Mouse (Mus musculus): ENCODE results near the gene Klf16. TPM values are rescaled to one million over a fixed set of nuclear protein-coding genes. Genes with fewer than 3 reads are reported as not detected.

Gene Klf16
- polyA plus RNA-seq (2015; fragmentation: Nextera tagmentation; extraction: Ambion mirVana), result 6.1 and 6.5 TPM in 2 replicates

- peak; percentile 83 for ATAC-seq
- H3K36me3 ChIP-seq (replicated peaks; ENCODE audit: insufficient read depth, low read length), result no peaks in the 10 kb centered on the region
- TF ChIP-seq CTCF (IDR thresholded peaks at IDR 0.05; ENCODE audit: low read depth) (0 out of 2 replicates have a peak, but pooled peaks have one; percentile 1), EP300 (IDR thresholded peaks at IDR 0.05; ENCODE audit: low read depth) (no peak)
- no peaks in the 10 kb centered on the region for H3K27me3 ChIP-seq (ENCODE audit: insufficient read depth, low read length)
- H3K4me2 ChIP-seq (ENCODE audit: low read depth, low read length), result peak within 1 kb of the TSS; percentile 99
- peaks cover 60% of the 10 kb centered on the region for H3K4me1 ChIP-seq (ENCODE audit: insufficient read depth)
- H3K9me3 ChIP-seq (ENCODE audit: low read length), result no peaks in the 10 kb centered on the region
- H3K9ac ChIP-seq (replicated peaks), result peak within 1 kb of the TSS; percentile 81
- WGBS (ENCODE audit: insufficient replicate concordance), result 3% methylated on average over 72 of the region's 97 CpGs
- peak within 1 kb of the TSS; percentile 85 for H3K27ac ChIP-seq (ENCODE audit: low read depth)
- H3K4me3 ChIP-seq (ENCODE audit: low read depth, low read length), result peak within 1 kb of the TSS; percentile 86
- DNase-seq, result peak; percentile 99
Observed at GRCm38 (mm10) chr10:80577195-80578130, at the start of gene Klf16. Gene Klf16, minus strand, starts transcription at chr10:80577321.

GRCm38 (mm10) chr10:80625764-80626163 lies 48.6 kb upstream of the Klf16 start:
- 87% methylated on average over 4 of the region's 4 CpGs for WGBS (ENCODE audit: insufficient replicate concordance)
- H3K27ac ChIP-seq (ENCODE audit: low read depth), result peak overlapping the region; percentile 58
- DNase-seq (no peak), ATAC-seq (no peak)
- peaks cover 52% of the 10 kb centered on the region for H3K4me1 ChIP-seq (ENCODE audit: insufficient read depth)
- no peaks in the 10 kb centered on the region for H3K27me3 ChIP-seq (ENCODE audit: insufficient read depth, low read length)
- no peak overlapping the region for H3K4me2 ChIP-seq (ENCODE audit: low read depth, low read length)
- no peaks in the 10 kb centered on the region for H3K36me3 ChIP-seq (replicated peaks; ENCODE audit: insufficient read depth, low read length)
- 0 out of 2 replicates have a peak overlapping the region, but pooled peaks have one; percentile 1 for H3K9ac ChIP-seq (replicated peaks)
- H3K9me3 ChIP-seq (ENCODE audit: low read length), result no peaks in the 10 kb centered on the region
- TF ChIP-seq CTCF (IDR thresholded peaks at IDR 0.05; ENCODE audit: low read depth), result no peak
- no peak overlapping the region for H3K4me3 ChIP-seq (ENCODE audit: low read depth, low read length)

- H3K4me3 ChIP-seq (ENCODE audit: low read depth, low read length), result peak overlapping the region; percentile 76
- H3K36me3 ChIP-seq (replicated peaks; ENCODE audit: insufficient read depth, low read length), result no peaks in the 10 kb centered on the region
- peak overlapping the region; percentile 87 for H3K9ac ChIP-seq (replicated peaks)
- H3K4me2 ChIP-seq (ENCODE audit: low read depth, low read length), result peak overlapping the region; percentile 69
- H3K4me1 ChIP-seq (ENCODE audit: insufficient read depth), result peaks cover 47% of the 10 kb centered on the region
- peak overlapping the region; percentile 94 for H3K27ac ChIP-seq (ENCODE audit: low read depth)
- no peak; the same call in 1 of the 2 replicates for TF ChIP-seq CTCF (IDR thresholded peaks at IDR 0.05; ENCODE audit: low read depth)
- TF ChIP-seq EP300 (IDR thresholded peaks at IDR 0.05; ENCODE audit: low read depth), result no peak
- no peaks in the 10 kb centered on the region for H3K27me3 ChIP-seq (ENCODE audit: insufficient read depth, low read length)
- no peak for ATAC-seq
- DNase-seq, result peak; percentile 77
- H3K9me3 ChIP-seq (ENCODE audit: low read length), result no peaks in the 10 kb centered on the region
- 9% methylated on average over 15 of the region's 15 CpGs for WGBS (ENCODE audit: insufficient replicate concordance)
Observed at GRCm38 (mm10) chr10:80623457-80624191, 46.5 kb upstream of the Klf16 start.

GRCm38 (mm10) chr10:80622661-80623456 lies 45.7 kb upstream of the Klf16 start, which contains the start of gene Csnk1g2:
Gene Csnk1g2, plus strand, starts transcription at chr10:80622838.
- peak; percentile 40; the same call in 1 of the 2 replicates for TF ChIP-seq CTCF (IDR thresholded peaks at IDR 0.05; ENCODE audit: low read depth)
- no peak for TF ChIP-seq EP300 (IDR thresholded peaks at IDR 0.05; ENCODE audit: low read depth)
- Histone ChIP-seq H3K36me3 (replicated peaks; ENCODE audit: insufficient read depth, low read length) (no peaks in the 10 kb centered on the region), H3K27me3 (ENCODE audit: insufficient read depth, low read length) (no peaks in the 10 kb centered on the region), H3K4me1 (ENCODE audit: insufficient read depth) (peaks cover 45% of the 10 kb centered on the region), H3K4me3 (ENCODE audit: low read depth, low read length) (peak within 1 kb of the TSS; percentile 76), H3K9ac (replicated peaks) (peak within 1 kb of the TSS; percentile 87), H3K4me2 (ENCODE audit: low read depth, low read length) (peak within 1 kb of the TSS; percentile 74), H3K27ac (ENCODE audit: low read depth) (peak within 1 kb of the TSS; percentile 94), H3K9me3 (ENCODE audit: low read length) (no peaks in the 10 kb centered on the region)
- WGBS (ENCODE audit: insufficient replicate concordance), result 6% methylated on average over 59 of the region's 85 CpGs
- ATAC-seq, result peak; percentile 27
- DNase-seq, result peak; percentile 81

- Histone ChIP-seq H3K4me1 (ENCODE audit: insufficient read depth) (peaks cover 41% of the 10 kb centered on the region), H3K4me2 (ENCODE audit: low read depth, low read length) (peak overlapping the region; percentile 74)
Observed at GRCm38 (mm10) chr10:80621940-80622660, 45.0 kb upstream of the Klf16 start.

More at GRCm38 (mm10) chr10:80621940-80622660, 45.0 kb upstream of the Klf16 start:
- no peaks in the 10 kb centered on the region for H3K36me3 ChIP-seq (replicated peaks; ENCODE audit: insufficient read depth, low read length)
- H3K9ac ChIP-seq (replicated peaks), result peak overlapping the region; percentile 47
- H3K4me3 ChIP-seq (ENCODE audit: low read depth, low read length), result peak overlapping the region; percentile 76
- peak; percentile 100 for DNase-seq
- H3K9me3 ChIP-seq (ENCODE audit: low read length), result no peaks in the 10 kb centered on the region
- no peak; the same call in 1 of the 2 replicates for TF ChIP-seq CTCF (IDR thresholded peaks at IDR 0.05; ENCODE audit: low read depth)
- peak; percentile 68 for TF ChIP-seq EP300 (IDR thresholded peaks at IDR 0.05; ENCODE audit: low read depth)
- ATAC-seq, result peak; percentile 93
- no peaks in the 10 kb centered on the region for H3K27me3 ChIP-seq (ENCODE audit: insufficient read depth, low read length)
- peak overlapping the region; percentile 94 for H3K27ac ChIP-seq (ENCODE audit: low read depth)
- WGBS (ENCODE audit: insufficient replicate concordance), result under 1% methylated on average over 64 of the region's 64 CpGs
